Mouse (Mus musculus): ENCODE results near the gene Ica1l. TPM values are rescaled to one million over a fixed set of nuclear protein-coding genes. Genes with fewer than 3 reads are reported as not detected.
A peak's percentile ranks its signal among the peaks of the same experiment; 100 is the strongest.

The Ica1l gene
- polyA plus RNA-seq, 1 experiment, result 30.0 TPM

GRCm38 (mm10) chr1:59987399-59988040 lies 55.5 kb downstream of the Ica1l start:
- H3K4me1 ChIP-seq (ENCODE audit: control insufficient read depth, insufficient read depth, low read length), result peaks cover 2% of the 10 kb centered on the region
- TF ChIP-seq POLR2A (IDR thresholded peaks at IDR 0.05; ENCODE audit: extremely low read depth, insufficient read depth, low read length) (no peak), CTCF (IDR thresholded peaks at IDR 0.05; ENCODE audit: extremely low read depth, insufficient read depth, low read length) (no peak)
- H3K4me3 ChIP-seq (ENCODE audit: insufficient read depth, low read length), result no peak overlapping the region
- H3K27ac ChIP-seq (ENCODE audit: insufficient read depth, low read length), result 0 out of 2 replicates have a peak overlapping the region, but pooled peaks have one; percentile 51

- Histone ChIP-seq H3K4me3 (ENCODE audit: insufficient read depth, low read length) (no peak overlapping the region), H3K4me1 (ENCODE audit: control insufficient read depth, insufficient read depth, low read length) (peaks cover 2% of the 10 kb centered on the region), H3K27ac (ENCODE audit: insufficient read depth, low read length) (no peak overlapping the region)
- no peak for TF ChIP-seq CTCF (IDR thresholded peaks at IDR 0.05; ENCODE audit: extremely low read depth, insufficient read depth, low read length)
- TF ChIP-seq POLR2A (IDR thresholded peaks at IDR 0.05; ENCODE audit: extremely low read depth, insufficient read depth, low read length), result no peak
These were observed 56.4 kb downstream of the Ica1l start for GRCm38 (mm10) chr1:59986626-59987025.

GRCm38 (mm10) chr1:59967291-59967690 lies 75.7 kb downstream of the Ica1l start:
- TF ChIP-seq CTCF (IDR thresholded peaks at IDR 0.05; ENCODE audit: extremely low read depth, insufficient read depth, low read length), result peak; percentile 27; the same call in 1 of the 2 replicates
- no peak for TF ChIP-seq POLR2A (IDR thresholded peaks at IDR 0.05; ENCODE audit: extremely low read depth, insufficient read depth, low read length)
- H3K4me3 ChIP-seq (ENCODE audit: insufficient read depth, low read length), result no peak overlapping the region
- H3K4me1 ChIP-seq (ENCODE audit: control insufficient read depth, insufficient read depth, low read length), result peaks cover 1% of the 10 kb centered on the region; the same call in 1 of the 2 replicates
- H3K27ac ChIP-seq (ENCODE audit: insufficient read depth, low read length), result no peak overlapping the region

- Histone ChIP-seq H3K4me1 (ENCODE audit: control insufficient read depth, insufficient read depth, low read length) (peaks cover 1% of the 10 kb centered on the region; the same call in 1 of the 2 replicates), H3K4me3 (ENCODE audit: insufficient read depth, low read length) (no peak overlapping the region), H3K27ac (ENCODE audit: insufficient read depth, low read length) (no peak overlapping the region)
- TF ChIP-seq CTCF (IDR thresholded peaks at IDR 0.05; ENCODE audit: extremely low read depth, insufficient read depth, low read length), result no peak
- no peak for TF ChIP-seq POLR2A (IDR thresholded peaks at IDR 0.05; ENCODE audit: extremely low read depth, insufficient read depth, low read length)
These were observed 76.7 kb downstream of the Ica1l start for GRCm38 (mm10) chr1:59966171-59966785.

GRCm38 (mm10) chr1:59959941-59960340 lies 83.0 kb downstream of the Ica1l start:
- TF ChIP-seq CTCF (IDR thresholded peaks at IDR 0.05; ENCODE audit: extremely low read depth, insufficient read depth, low read length), result no peak
- TF ChIP-seq POLR2A (IDR thresholded peaks at IDR 0.05; ENCODE audit: extremely low read depth, insufficient read depth, low read length), result no peak
- H3K27ac ChIP-seq (ENCODE audit: insufficient read depth, low read length), result no peak overlapping the region
- no peaks in the 10 kb centered on the region for H3K4me1 ChIP-seq (ENCODE audit: control insufficient read depth, insufficient read depth, low read length)
- H3K4me3 ChIP-seq (ENCODE audit: insufficient read depth, low read length), result no peak overlapping the region

GRCm38 (mm10) chr1:59957206-59957605 lies 85.8 kb downstream of the Ica1l start:
- Histone ChIP-seq H3K27ac (ENCODE audit: insufficient read depth, low read length) (no peak overlapping the region), H3K4me3 (ENCODE audit: insufficient read depth, low read length) (no peak overlapping the region), H3K4me1 (ENCODE audit: control insufficient read depth, insufficient read depth, low read length) (no peaks in the 10 kb centered on the region)
- TF ChIP-seq CTCF (IDR thresholded peaks at IDR 0.05; ENCODE audit: extremely low read depth, insufficient read depth, low read length) (no peak), POLR2A (IDR thresholded peaks at IDR 0.05; ENCODE audit: extremely low read depth, insufficient read depth, low read length) (no peak)

GRCm38 (mm10) chr1:59947509-59947908 lies 95.5 kb downstream of the Ica1l start:
- TF ChIP-seq CTCF (IDR thresholded peaks at IDR 0.05; ENCODE audit: extremely low read depth, insufficient read depth, low read length), result no peak
- TF ChIP-seq POLR2A (IDR thresholded peaks at IDR 0.05; ENCODE audit: extremely low read depth, insufficient read depth, low read length), result no peak
- Histone ChIP-seq H3K4me1 (ENCODE audit: control insufficient read depth, insufficient read depth, low read length) (peaks cover 5% of the 10 kb centered on the region; the same call in 1 of the 2 replicates), H3K4me3 (ENCODE audit: insufficient read depth, low read length) (no peak overlapping the region), H3K27ac (ENCODE audit: insufficient read depth, low read length) (no peak overlapping the region)

- Histone ChIP-seq H3K4me1 (ENCODE audit: control insufficient read depth, insufficient read depth, low read length) (peaks cover 8% of the 10 kb centered on the region), H3K27ac (ENCODE audit: insufficient read depth, low read length) (no peak overlapping the region)
- TF ChIP-seq POLR2A (IDR thresholded peaks at IDR 0.05; ENCODE audit: extremely low read depth, insufficient read depth, low read length), result no peak
- TF ChIP-seq CTCF (IDR thresholded peaks at IDR 0.05; ENCODE audit: extremely low read depth, insufficient read depth, low read length), result no peak
These were observed 97.0 kb downstream of the Ica1l start for GRCm38 (mm10) chr1:59945969-59946368.

GRCm38 (mm10) chr1:59943825-59944224 lies 99.2 kb downstream of the Ica1l start:
- TF ChIP-seq CTCF (IDR thresholded peaks at IDR 0.05; ENCODE audit: extremely low read depth, insufficient read depth, low read length) (no peak), POLR2A (IDR thresholded peaks at IDR 0.05; ENCODE audit: extremely low read depth, insufficient read depth, low read length) (no peak)
- Histone ChIP-seq H3K27ac (ENCODE audit: insufficient read depth, low read length) (peak overlapping the region; percentile 9; the same call in 1 of the 2 replicates), H3K4me1 (ENCODE audit: control insufficient read depth, insufficient read depth, low read length) (peaks cover 10% of the 10 kb centered on the region), H3K4me3 (ENCODE audit: insufficient read depth, low read length) (no peak overlapping the region)

More at GRCm38 (mm10) chr1:59945969-59946368, 97.0 kb downstream of the Ica1l start:
- no peak overlapping the region for H3K4me3 ChIP-seq (ENCODE audit: insufficient read depth, low read length)
